Mouse (Mus musculus) ovary, postnatal 36 days (tissue): ENCODE measurements around the gene Tuft1.
"Not testable (repeated sequence)": the region's sequence is repeated elsewhere in the genome, so short reads cannot be mapped to it uniquely, and the experiment has no call there.

Experiments used
- DNase-seq: peaks from one replicate; pipeline ENCODE4 v3.0.0; 2022; ENCODE audit warnings: low spot score, mixed read lengths

Tuft1 gene

DNA sequence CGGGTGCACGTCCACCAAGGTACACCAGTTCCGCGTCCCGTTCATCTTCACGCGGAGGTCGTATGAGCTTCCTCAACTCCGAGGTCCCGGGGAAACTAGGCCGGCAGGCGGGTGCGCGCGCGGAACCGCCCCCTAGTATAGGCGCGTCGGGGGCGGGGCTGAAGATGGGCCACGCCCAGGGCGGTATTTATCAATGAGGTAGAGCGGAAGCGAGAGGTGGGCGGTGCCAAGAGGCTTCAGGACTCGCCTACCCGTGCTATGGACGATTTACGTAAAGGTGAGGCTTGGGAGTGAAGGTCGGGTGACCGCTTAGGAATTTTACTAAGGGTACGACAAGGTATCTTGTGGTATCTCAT is at the start of gene Tuft1:
Gene Tuft1, minus strand, starts transcription at position 133 of the 356 bp plus-strand sequence.
- DNase-seq: peak; percentile 82

DNA sequence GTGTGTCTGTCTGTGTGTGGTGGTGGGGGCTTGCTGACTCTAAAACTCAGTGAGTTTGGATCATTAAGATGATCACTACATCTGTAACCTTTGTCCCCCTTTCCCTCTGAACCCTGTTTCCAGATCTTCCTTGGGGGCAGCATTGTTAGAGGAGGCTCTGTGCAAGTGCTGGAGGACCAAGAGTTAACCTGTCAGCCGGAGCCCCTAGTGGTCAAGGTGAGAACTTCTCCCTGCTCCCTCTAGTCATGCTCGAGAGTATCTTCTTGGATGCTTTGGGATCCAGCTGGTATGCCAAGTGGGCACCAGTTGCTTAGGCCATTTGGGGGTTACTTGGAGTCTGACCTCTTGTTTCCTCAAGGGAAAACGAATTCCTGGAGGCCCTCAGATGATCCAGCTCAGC is 44.7 kb upstream of the Tuft1 start:
- not testable (repeated sequence) for DNase-seq

DNA sequence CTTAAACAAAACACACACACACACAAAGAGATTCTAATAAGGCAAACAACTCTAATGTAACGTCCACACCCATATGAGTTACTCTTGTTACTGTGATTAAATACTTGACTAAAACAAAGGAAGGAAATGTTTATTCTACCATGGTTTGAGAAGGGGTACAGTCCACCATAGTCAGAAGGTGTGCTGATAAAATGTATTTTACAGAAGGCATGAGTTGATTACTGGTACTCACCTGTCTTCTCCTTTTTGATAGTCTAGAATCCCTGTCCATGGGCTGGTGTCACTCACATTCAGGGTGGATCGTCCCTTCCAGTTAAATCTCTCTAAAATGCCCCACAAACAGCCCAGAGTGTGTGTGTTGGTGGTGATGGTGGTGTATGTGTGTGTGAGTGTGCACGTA is 44.2 kb upstream of the Tuft1 start:
- no peak for DNase-seq

DNA sequence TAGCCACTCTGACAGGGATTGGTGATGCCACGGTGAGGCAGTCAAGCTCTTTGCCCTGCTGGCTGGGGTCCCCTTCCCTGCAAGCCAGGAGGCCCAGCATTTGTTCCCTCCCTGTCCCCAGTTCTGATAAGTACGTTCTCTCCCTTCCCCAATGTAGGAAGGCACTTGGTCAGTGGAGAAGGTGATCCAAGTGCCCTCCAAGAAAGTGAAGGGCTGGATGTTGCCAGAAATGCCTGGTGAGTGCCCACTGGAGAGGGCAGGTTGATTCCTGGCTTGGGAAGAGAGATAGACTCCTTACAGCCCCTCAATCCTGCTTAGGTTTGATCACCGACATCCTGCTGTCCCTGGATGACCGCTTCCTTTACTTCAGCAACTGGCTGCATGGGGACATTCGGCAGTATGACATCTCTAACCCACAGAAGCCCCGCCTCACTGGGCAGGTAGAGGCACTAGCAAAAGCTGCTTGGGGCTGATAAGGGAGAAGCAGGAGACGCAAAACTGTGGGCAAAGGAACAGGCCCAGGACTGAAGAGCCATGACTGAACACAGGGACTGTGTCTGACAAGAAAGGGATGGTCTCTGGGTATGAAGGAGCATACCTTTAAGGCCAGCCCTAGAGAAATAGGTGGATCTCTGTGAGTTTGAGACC is 43.6 kb upstream of the Tuft1 start:
- not testable (repeated sequence) for DNase-seq

DNA sequence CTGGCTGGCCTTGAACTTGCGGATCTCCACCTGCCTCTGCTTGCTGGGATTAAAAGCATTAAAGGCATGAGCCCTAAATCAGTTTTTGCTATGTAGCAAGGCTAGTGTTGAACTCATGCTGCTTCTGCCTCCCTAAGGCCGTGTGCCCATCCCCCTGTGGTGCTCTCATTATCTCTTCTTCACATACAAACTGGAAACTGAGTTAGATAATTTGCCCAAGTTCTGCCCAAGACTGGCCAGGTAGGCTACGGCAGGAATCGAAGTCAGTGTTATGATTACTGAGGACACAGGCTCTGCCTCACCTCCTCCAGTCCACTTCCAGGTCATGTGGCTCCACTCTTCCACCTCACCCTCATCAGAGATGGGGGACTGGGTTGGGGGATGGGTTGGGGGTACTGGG is 37.6 kb upstream of the Tuft1 start:
- DNase-seq: not testable (repeated sequence)

DNA sequence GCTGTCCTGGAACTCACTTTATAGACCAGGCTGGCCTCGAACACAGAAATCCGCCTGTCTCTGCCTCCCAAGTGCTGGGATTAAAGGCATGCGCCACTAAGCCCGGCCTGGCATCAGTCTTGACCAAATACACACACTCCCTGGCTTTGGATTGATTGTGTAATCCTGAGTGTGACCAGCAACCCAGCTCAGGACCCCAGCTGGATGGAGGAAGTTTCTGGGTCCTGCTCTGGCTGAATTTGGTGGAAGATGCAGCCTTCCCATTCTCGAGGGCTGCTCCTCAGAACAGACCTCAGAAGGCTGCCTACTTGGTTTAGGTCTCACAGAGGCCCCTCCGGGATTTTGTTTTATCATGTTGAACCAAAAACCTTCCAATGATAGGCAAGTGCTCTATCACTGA is 36.9 kb upstream of the Tuft1 start:
- DNase-seq: not testable (repeated sequence)

DNA sequence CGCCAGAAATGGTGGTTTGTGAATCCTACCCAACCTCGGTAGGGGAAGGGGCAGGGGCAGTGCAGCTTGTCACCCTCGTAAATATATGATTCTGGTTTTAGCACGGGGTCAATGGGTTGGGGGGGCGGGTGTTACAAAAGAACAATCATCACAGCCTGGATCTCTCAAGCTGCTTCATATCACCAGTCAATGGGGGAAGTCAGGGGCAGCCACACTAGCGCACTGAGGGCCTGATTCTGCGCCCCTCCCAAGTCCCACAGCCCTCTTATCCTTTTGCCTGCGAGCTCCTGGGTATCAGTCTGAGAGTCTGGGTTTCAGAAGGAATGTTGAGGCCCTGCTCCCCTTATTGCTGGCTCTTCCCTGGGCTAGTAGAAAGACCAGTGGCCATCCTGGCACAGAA is 35.2 kb upstream of the Tuft1 start:
- not testable (repeated sequence) for DNase-seq

DNA sequence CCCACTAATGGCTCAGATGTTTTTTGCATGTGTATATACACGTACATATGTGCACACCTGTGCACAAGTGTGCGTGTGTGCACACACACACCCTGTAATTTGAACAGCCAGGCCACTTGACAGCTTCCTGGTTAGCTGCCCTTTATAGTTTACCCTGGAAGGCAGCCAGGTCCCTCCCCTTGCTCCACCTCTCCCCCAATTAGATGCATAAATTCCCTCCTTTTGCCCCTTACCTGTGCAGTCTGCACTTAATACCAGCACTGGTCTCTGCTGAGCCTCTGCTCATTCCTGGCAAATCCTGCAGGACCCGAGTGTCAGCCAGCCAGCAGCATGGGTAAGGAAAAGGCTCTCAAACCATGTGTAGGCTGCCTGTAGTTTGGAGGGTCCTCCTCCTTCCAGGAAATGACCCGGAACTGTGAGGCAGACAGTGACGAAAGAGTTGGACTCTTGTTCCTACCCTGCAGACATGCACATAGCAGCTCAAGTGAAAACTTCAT is 34.7 kb upstream of the Tuft1 start, which contains the start of gene Selenbp2:
Gene Selenbp2, plus strand, starts transcription at position 228 of the 497 bp plus-strand sequence.
- no peak for DNase-seq

DNA sequence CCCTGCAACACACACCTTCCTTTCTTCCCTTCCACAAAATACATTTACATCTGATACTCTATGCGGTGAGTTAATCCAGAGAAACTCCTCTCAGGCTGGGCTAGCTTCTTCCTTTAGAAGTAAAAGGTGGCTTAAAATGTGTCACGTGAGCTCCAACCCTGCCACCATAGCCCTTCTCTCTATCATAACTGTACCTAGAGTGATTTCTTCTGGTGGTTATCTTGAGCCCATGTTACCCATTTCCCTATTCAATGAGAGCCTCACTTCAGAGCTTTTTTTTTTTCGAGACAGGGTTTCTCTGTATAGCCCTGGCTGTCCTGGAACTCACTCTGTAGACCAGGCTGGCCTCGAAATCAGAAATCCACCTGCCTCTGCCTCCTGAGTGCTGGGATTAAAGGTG is 33.0 kb upstream of the Tuft1 start:
- DNase-seq: not testable (repeated sequence)

DNA sequence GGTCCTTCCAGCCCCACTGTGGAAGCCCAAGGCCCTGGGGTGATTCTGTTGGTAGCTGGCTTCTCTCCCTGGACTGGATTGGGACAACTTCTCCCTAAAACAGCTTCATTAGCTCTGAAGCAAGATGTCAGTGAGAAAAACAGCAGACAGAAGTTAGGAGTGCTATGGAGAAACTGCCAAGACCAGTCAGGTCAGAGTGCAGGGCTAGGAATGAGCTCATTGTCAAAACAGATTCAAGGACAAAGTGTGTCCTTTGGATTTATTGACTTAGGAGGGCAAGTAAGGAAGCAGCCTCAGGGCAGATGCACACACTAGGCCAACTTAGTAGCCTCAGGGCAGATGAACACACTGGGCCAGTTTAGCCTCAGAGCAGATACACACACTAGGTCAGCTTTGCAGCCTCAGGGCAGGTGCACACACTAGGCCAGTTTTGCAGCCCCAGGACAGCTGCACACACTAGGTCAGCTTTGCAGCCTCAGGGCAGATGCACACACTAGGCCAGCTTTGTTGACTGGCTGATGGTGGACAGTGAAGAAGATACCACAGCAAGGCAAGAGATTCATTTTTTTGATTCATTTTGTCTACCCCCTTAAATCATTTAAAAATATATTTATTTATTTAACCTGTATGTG is 32.1 kb upstream of the Tuft1 start:
- DNase-seq: no peak

DNA sequence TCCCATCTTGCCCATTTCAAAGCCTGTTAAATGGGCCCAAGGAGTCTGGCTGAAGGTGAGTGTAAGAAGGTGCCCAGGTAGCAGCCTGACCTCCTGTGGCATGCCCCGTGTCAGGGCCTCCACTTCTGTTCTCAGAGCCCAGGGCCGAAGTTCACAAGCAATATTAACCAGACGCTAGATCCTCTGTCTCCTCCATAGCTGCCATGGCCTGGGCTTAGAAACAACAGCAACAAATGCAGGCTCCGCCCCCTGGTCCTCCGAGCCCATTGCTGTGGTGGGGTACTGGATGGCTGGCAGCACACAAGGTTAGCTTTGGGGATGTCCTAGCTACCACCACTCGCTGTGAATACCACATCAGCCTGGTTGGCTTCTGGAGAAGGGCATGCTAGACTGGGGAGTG is 31.5 kb upstream of the Tuft1 start:
- DNase-seq: not testable (repeated sequence)

DNA sequence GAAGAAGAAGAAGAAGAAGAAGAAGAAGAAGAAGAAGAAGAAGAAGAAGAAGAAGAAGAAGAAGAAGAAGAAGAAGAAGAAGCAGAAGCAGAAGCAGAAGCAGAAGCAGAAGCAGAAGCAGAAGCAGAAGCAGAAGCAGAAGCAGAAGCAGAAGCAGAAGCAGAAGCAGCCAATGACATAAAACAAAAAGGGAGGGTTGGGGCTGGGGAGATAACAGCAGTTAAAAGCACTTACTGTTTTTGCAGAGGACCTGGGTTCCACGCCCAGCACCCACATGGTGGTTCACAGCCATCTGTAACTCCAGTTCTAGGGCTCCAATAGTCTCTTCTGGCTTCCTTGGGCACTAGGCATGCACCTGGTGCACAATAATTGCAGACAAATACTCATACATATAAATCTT is 30.5 kb upstream of the Tuft1 start:
- DNase-seq: not testable (repeated sequence)

DNA sequence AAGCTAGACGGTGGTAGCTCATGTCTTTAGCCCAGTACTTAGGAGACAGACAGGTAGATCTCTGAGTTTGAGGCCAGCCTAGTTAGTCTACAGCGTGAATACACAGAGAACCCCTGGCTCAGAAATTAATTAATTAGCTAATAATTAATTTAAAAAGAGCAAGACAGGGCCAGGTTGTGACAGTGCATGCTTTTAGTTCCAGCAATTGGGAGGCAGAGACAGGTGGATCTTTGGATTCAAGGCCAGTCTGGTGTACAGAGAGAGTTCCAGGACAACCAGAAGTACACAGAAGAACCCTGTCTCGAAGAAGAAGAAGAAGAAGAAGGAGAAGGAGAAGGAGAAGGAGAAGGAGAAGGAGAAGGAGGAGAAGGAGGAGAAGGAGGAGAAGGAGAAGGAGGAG is 30.0 kb upstream of the Tuft1 start:
- not testable (repeated sequence) for DNase-seq

DNA sequence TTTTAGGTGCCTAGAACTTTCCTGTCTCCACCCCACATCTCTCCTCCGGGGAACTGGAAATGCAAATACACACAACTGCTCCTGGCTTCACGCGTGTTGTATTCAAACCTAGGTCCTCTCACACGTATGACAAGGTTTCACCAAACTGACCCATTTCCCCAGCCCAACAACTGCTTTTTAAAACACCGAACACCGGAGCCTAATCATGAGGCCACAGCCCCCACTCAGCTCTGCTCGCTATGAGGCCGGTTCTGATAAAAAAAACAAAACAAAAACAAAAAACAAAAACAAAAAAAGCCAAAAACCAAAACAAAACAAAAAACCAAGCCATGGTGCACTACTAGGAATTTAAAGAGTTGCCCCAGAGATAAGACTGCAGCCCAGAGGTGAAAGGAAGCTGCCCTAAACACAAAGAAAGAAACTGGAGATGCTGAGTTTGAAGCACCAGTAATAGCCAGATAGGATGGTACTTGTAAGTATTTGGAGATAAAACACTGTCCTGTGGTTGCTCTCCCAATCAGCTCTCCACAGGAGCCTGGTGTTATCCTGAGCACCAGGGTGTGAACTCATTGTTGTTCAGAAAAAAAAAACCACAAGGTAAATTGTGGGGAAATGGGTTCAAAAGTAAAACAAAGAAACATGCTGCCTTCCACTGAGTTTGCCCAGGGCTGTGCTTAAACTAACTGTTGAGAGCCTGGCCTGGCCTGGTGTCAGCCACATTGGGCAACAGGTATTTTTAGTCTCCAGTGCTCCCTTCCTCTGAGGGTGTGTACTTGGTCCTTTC is 27.5 kb upstream of the Tuft1 start:
- not testable (repeated sequence) for DNase-seq

DNA sequence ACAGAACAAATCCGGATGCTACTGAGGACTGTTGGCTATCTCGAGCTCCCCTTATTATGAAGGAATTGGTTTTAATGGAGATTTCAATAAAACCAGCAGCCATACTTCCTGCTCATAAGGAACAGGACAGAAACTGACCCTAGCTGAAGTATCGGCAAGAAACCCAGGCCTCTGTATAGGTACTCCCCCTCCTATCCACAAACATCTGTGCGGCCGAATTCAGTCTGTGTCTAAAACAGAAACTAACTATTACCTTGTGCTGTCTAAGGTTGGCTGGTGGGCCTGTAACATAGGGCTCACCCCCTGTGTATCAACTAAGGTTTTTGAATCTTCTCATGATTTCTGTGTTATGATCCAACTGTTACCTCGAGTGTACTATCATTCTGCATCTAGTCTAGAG is 25.0 kb upstream of the Tuft1 start:
- DNase-seq: no peak

DNA sequence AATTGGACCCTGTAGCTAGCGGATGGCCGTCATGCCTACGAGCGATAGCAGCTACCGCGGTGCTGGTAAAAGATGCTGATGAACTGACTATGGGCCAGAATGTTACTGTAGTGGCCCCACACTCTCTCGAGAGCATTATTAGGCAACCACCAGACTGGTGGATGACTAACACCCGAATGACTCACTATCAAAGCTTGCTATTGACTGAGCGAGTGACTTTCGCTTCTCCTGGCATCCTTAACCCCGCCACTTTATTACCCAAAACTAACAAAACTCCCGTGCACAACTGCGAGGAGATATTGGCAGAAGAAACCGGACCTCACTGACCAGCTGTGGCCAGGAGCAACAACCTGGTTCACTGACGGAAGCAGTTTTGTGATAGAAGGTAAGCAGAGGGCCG is 22.1 kb upstream of the Tuft1 start:
- no peak for DNase-seq

DNA sequence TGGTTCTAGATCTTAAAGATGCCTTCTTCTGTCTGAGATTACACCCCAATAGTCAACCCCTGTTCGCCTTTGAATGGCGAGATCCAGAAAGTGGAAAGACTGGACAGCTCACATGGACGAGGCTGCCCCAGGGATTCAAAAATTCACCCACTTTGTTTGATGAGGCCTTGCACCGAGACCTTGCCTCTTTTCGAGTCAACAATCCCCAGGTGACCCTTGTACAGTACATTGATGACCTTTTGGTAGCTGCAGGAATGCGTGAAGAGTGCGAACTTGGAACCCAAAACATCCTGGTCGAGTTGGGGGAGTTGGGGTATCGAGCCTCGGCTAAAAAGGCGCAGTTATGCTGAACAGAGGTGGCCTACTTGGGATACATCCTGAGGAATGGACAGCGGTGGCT is 21.4 kb upstream of the Tuft1 start:
- not testable (repeated sequence) for DNase-seq

DNA sequence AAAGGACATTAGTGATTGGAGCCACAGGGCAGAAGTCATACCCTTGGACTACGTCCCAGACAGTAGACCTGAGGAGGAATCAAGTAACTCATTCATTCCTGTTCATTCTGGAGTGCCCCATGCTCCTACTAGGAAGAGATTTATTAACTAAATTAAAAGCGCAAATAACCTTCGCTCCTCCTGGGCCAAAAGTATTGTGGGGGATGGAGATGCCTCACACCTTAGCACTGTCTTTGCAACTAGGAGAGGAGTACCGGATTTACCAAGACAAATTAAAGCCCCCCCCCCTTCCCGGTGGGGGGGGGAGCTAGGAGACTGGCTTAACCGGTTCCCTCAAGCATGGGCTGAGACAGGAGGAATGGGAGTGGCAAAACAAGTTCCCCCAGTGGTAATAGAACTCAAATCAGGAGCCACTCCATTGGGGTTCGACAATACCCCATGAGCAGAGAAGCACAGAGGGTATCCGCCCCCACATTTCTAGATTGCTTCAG is 20.7 kb upstream of the Tuft1 start:
- DNase-seq: no peak

DNA sequence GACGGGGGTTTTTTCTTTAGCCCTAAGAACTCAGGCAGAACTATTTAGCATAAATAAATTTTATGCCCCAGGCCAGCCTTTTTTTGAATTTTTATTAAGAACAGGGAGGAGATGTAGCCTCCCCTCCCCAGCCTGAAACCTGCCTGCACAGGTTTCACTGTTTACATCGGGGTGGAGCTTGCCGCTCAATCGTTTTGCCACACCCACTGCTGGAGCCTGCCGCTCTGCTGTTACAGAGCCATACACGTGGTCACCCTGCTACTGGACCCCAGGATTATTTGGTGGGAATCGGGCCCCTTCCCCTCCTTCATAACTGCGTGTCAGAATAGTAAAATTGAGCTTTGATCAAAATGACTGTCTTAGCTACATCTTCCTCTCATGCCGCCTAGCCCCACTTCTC is 16.4 kb upstream of the Tuft1 start:
- DNase-seq: not testable (repeated sequence)

DNA sequence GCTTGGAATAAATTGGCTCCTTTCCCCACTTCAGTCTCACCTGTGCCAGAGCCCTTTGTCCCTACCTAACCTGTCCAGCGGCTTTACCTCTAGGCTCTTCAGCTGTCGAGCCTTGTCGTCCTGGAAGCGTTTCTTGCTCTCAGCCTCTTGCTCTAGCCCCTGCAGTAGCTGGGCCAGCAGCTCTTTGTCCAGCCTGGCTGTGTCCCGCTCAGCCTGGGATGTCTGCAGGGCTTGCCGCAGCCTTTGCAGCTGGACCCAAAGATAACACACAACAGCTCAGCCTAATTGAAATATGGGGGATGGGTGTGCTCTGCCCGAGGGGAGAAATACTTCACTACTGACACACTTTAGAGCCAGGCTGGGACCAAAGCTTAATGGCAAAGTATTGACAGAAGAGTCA is 7.2 kb upstream of the Tuft1 start:
- DNase-seq: not testable (repeated sequence)

DNA sequence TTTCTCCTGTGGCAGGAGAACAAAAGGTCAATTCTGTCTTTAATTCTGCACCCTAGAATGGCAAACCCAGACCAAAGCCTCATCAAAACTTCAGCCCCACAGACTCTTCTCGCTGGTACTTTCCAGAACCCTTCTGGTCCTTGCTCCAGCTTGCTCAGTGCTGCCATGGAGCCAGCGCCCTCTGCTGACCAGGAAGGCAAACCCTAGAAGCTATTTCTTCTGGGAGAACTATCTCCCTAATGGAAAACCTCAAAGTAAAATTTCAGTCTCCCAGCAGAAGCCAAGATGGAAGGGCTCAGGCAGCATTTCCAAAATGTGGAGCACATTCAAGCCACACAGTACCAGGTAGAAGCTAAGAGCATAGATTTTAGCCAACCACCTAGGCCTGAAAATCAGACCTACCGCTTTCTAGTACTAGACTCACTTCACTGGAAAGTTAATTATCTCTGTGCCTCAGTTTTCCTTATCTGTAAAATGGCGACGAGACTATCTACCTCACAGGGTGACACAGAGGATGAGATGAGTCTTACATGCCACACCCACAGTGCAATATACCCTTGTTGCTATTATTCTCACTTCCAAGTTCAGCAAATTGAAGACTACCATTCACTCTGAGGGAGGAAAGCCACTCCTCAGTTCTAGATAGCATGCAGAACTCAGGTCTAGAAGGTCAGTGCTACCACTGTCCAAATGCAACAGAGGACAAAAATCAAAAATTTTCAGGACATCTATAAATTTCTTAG is 6.6 kb upstream of the Tuft1 start:
- not testable (repeated sequence) for DNase-seq

DNA sequence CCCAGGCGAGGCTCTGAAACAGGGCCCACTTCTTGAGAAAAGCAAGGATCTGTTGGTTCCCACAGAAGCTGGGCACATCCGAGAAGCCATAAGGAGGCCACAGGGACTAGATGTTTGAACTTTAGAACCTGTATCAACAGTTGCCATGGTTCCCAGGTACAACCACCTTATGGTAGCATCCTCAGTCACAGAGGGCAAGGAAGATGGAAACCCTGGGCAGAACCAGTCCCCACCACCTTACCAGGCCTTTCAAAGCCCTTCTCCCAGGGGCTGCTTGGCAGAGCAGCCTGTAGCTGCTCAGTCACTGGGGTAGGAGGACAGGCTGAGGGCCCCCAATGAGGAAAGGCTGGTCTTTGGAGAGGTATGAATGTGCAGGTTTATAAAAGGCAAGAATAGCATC is 2.2 kb upstream of the Tuft1 start:
- not testable (repeated sequence) for DNase-seq
